Mouse (Mus musculus): Measurements from ENCODE around the gene Bex4. TPM values are rescaled to one million over a fixed set of nuclear protein-coding genes. Genes with fewer than 3 reads are reported as not detected.

Gene Bex4
- polyA plus RNA-seq, 1 experiment from 2014 or later, result 59.2 TPM

DNA sequence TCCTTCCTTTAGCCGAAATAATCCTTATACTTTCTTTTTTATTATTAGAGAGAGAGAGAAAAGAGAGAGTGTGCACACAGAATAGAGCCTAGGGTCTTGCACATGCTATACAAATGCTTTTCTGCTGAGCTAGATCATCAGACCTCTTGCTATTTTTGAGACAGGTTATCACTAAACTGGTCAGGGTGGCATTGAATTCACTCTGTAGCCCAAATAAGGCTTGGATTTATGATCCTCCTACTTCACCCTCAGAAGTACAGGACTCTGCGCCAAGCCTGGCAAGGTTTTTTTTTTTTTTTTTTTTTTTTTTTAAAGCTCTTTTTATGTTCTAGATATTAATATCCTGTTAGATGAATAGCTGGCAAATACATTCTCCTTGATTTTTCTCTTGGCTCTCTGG, 4.9 kb downstream of the Bex4 start:
- 77% methylated on average over 2 of the region's 2 CpGs for WGBS
- Histone ChIP-seq H3K9ac (ENCODE audit: low read depth, low read length) (no peak overlapping the region), H3K4me3 (replicated peaks; ENCODE audit: low read depth, low read length) (no peak overlapping the region), H3K27ac (no peak overlapping the region), H3K27me3 (ENCODE audit: insufficient read depth, low read length) (no peaks in the 10 kb centered on the region), H3K4me1 (replicated peaks; ENCODE audit: insufficient read depth, low read length) (no peaks in the 10 kb centered on the region), H3K4me2 (ENCODE audit: low read length) (no peak overlapping the region), H3K36me3 (ENCODE audit: insufficient read depth, low read length) (no peaks in the 10 kb centered on the region), H3K9me3 (replicated peaks; ENCODE audit: low read length) (no peaks in the 10 kb centered on the region)
- TF ChIP-seq CTCF (IDR thresholded peaks at IDR 0.05; ENCODE audit: low read depth), result no peak
- DNase-seq (ENCODE audit: low spot score) (no peak), ATAC-seq (replicated peaks; ENCODE audit: low FRiP score, low read depth) (no peak)

DNA sequence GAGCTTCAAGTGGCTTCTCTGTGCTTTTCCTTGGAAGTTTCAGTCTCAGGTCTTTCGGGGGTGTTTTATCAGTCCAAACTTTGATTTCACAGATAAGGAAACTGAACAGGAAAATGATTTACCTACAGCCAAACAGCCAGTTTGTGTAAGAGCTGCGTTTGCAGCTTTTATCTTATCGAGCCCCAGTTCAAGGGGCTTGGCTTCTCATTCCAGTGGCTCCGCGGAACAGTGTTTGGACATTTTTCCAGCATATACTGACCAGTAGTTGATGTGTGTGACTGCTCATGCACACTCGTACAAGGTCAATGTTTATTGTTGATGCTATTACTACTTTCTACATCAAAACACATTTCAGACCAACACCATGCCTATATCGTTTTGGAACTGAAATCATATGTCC, 5.4 kb downstream of the Bex4 start:
- no peak for TF ChIP-seq CTCF (IDR thresholded peaks at IDR 0.05; ENCODE audit: low read depth)
- no peak for DNase-seq (ENCODE audit: low spot score)
- Histone ChIP-seq H3K27ac (no peak overlapping the region), H3K9me3 (replicated peaks; ENCODE audit: low read length) (no peaks in the 10 kb centered on the region), H3K27me3 (ENCODE audit: insufficient read depth, low read length) (no peaks in the 10 kb centered on the region), H3K9ac (ENCODE audit: low read depth, low read length) (no peak overlapping the region), H3K4me2 (ENCODE audit: low read length) (no peak overlapping the region), H3K4me3 (replicated peaks; ENCODE audit: low read depth, low read length) (no peak overlapping the region), H3K4me1 (replicated peaks; ENCODE audit: insufficient read depth, low read length) (no peaks in the 10 kb centered on the region), H3K36me3 (ENCODE audit: insufficient read depth, low read length) (no peaks in the 10 kb centered on the region)
- WGBS, result 62% methylated on average over 7 of the region's 7 CpGs
- no peak for ATAC-seq (replicated peaks; ENCODE audit: low FRiP score, low read depth)

DNA sequence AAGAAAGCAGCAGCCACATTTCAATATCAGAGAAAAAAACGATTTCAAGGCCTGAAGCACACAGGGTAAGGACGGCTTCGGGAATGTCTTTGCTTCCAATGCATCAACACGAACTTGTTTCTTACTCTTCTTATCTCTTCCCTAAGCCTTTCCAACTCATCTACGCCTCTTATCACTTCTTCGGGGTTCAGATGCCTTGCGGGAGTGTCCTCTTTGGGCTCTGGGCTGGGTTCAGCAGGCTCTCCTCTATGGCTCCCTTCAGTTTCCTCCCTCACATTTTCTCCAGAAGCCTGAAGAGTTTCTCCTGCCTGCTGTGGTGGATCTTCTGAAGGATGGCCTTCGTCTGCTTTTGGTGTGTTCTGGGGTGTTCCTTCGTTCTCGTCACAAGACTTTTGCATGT, 31.8 kb downstream of the Bex4 start:
- no peak overlapping the region for H3K9ac ChIP-seq (ENCODE audit: low read depth, low read length)
- peak overlapping the region; percentile 42; the same call in 1 of the 2 replicates for H3K27ac ChIP-seq
- H3K27me3 ChIP-seq (ENCODE audit: insufficient read depth, low read length), result no peaks in the 10 kb centered on the region
- ATAC-seq (replicated peaks; ENCODE audit: low FRiP score, low read depth) (no peak), DNase-seq (ENCODE audit: low spot score) (no peak)
- 64% methylated on average over 10 of the region's 10 CpGs for WGBS
- no peaks in the 10 kb centered on the region for H3K36me3 ChIP-seq (ENCODE audit: insufficient read depth, low read length)
- H3K4me3 ChIP-seq (replicated peaks; ENCODE audit: low read depth, low read length), result peak overlapping the region; percentile 58
- H3K4me2 ChIP-seq (ENCODE audit: low read length), result peak overlapping the region; percentile 53
- no peak for TF ChIP-seq CTCF (IDR thresholded peaks at IDR 0.05; ENCODE audit: low read depth)
- no peaks in the 10 kb centered on the region for H3K9me3 ChIP-seq (replicated peaks; ENCODE audit: low read length)
- H3K4me1 ChIP-seq (replicated peaks; ENCODE audit: insufficient read depth, low read length), result no peaks in the 10 kb centered on the region; the same call in 1 of the 2 replicates

DNA sequence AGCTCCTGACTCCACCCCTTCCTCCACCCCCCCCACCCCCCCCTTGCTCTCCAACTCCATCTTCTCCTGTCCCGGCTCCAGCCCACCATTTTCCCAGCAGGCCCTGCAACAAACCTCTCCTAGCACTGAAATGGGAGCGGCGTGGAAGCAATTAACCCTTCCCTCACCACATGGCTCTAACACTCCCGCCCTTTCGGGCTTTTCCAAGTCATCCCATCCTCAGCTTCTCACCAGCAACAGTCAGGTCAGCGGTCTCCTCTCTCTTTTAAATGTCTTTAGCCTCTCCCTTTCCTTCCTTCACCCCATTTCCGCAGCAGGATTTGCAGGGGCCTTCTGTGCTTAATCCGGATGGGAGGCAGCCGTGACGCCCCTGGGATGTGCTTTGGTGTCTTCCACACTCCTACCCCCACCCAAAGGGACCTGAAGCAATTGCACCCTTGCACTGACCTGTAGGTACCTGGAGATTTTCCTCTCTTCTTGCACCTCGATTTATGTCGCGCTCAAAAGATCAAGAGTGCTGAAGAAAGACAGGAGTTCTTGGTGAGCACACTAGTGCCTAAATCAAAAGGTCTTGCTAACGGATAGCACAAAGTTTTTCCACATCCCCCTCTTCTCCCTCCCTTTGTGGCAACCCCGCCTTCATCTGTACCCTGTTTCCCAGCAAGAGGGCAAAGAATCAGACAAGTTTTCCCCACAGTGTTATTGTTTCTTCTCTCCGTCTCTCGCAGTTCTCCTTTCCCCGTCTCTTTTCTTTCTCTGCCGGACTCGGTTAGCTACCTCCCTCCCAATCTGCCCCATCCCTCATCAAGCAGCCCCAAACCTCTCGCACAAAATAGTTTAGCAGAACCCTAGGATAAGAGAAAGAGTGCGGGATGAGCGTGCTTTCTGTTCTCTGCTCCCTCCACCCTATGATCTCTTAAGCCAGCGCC, 32.7 kb downstream of the Bex4 start:
- Histone ChIP-seq H3K9ac (ENCODE audit: low read depth, low read length) (peak overlapping the region; percentile 78), H3K4me2 (ENCODE audit: low read length) (peak overlapping the region; percentile 53), H3K4me1 (replicated peaks; ENCODE audit: insufficient read depth, low read length) (no peaks in the 10 kb centered on the region; the same call in 1 of the 2 replicates), H3K27ac (peak overlapping the region; percentile 89), H3K9me3 (replicated peaks; ENCODE audit: low read length) (no peaks in the 10 kb centered on the region), H3K27me3 (ENCODE audit: insufficient read depth, low read length) (no peaks in the 10 kb centered on the region), H3K36me3 (ENCODE audit: insufficient read depth, low read length) (no peaks in the 10 kb centered on the region), H3K4me3 (replicated peaks; ENCODE audit: low read depth, low read length) (peak overlapping the region; percentile 58)
- no peak for TF ChIP-seq CTCF (IDR thresholded peaks at IDR 0.05; ENCODE audit: low read depth)
- WGBS, result 28% methylated on average over 24 of the region's 24 CpGs
- ATAC-seq (replicated peaks; ENCODE audit: low FRiP score, low read depth), result peak; percentile 75
- DNase-seq (ENCODE audit: low spot score), result peak; percentile 91

DNA sequence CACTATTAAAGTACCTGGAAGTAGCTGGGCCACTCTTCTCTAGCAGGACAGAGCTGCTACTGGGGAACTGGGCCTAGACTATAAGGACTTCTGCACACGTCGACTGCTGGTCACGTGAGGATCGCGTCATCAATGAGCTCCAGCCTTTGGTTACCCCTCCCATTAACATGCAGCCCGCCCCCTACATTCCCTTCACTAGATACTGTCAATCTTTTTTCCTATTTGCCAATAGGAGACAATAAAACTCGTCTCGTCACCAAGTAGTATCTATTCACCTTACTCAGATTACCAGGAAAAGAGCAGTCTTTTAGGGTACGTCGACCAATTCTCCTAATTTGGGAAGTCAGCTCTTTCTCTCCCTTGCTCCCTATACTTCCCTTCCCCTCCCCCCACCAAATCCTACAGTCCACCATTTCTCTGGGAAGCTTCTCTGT, 33.3 kb downstream of the Bex4 start, which contains the start of gene Tceal8:
Tceal8 (minus strand) TSS at position 225 of the 434 bp plus-strand sequence.
- no peaks in the 10 kb centered on the region for H3K36me3 ChIP-seq (ENCODE audit: insufficient read depth, low read length)
- WGBS, result 22% methylated on average over 10 of the region's 10 CpGs
- peak within 1 kb of the TSS; percentile 89 for H3K27ac ChIP-seq
- peak; percentile 42; the same call in 1 of the 2 replicates for TF ChIP-seq CTCF (IDR thresholded peaks at IDR 0.05; ENCODE audit: low read depth)
- no peaks in the 10 kb centered on the region for H3K27me3 ChIP-seq (ENCODE audit: insufficient read depth, low read length)
- no peaks in the 10 kb centered on the region; the same call in 1 of the 2 replicates for H3K4me1 ChIP-seq (replicated peaks; ENCODE audit: insufficient read depth, low read length)
- DNase-seq (ENCODE audit: low spot score) (peak; percentile 95), ATAC-seq (replicated peaks; ENCODE audit: low FRiP score, low read depth) (peak; percentile 95)
- H3K4me3 ChIP-seq (replicated peaks; ENCODE audit: low read depth, low read length), result peak within 1 kb of the TSS; percentile 58
- peak within 1 kb of the TSS; percentile 78 for H3K9ac ChIP-seq (ENCODE audit: low read depth, low read length)
- peak within 1 kb of the TSS; percentile 53 for H3K4me2 ChIP-seq (ENCODE audit: low read length)
- H3K9me3 ChIP-seq (replicated peaks; ENCODE audit: low read length), result no peaks in the 10 kb centered on the region

DNA sequence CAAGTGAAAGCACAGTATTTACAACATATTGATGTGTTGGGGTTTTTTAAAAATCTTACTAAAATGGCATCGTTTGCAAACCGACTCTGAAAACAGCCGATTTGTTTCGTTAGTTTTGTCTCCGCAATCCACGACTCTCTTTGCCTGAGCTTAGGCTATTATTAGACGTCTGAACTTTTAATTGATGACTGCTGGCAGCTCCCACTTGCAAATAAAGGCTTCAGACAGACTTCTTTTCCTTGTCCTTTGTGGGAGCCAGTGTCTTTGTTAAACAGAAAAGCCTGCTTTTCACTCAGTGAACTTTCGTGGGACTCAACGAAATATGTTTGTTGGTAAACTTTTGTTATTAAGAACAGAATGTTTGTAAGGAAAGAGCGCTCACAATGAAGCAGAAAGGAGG, 34.0 kb downstream of the Bex4 start:
- peak; percentile 62 for DNase-seq (ENCODE audit: low spot score)
- ATAC-seq (replicated peaks; ENCODE audit: low FRiP score, low read depth), result no peak
- peak overlapping the region; percentile 58 for H3K4me3 ChIP-seq (replicated peaks; ENCODE audit: low read depth, low read length)
- no peaks in the 10 kb centered on the region for H3K27me3 ChIP-seq (ENCODE audit: insufficient read depth, low read length)
- no peaks in the 10 kb centered on the region; the same call in 1 of the 2 replicates for H3K4me1 ChIP-seq (replicated peaks; ENCODE audit: insufficient read depth, low read length)
- H3K36me3 ChIP-seq (ENCODE audit: insufficient read depth, low read length), result no peaks in the 10 kb centered on the region
- H3K4me2 ChIP-seq (ENCODE audit: low read length), result peak overlapping the region; percentile 53
- peak overlapping the region; percentile 32; the same call in 1 of the 2 replicates for H3K9ac ChIP-seq (ENCODE audit: low read depth, low read length)
- 35% methylated on average over 10 of the region's 10 CpGs for WGBS
- no peaks in the 10 kb centered on the region for H3K9me3 ChIP-seq (replicated peaks; ENCODE audit: low read length)
- TF ChIP-seq CTCF (IDR thresholded peaks at IDR 0.05; ENCODE audit: low read depth), result no peak
- peak overlapping the region; percentile 89; the same call in 1 of the 2 replicates for H3K27ac ChIP-seq
